Mouse (Mus musculus) urinary bladder, adult 18-20 months (tissue): ENCODE measurements around the gene Lmf2.

Experiments used
- DNase-seq, 2 experiments: peaks; one replicate each; pipeline ENCODE4 v3.0.0; 2022; ENCODE audit warnings: low spot score in 2 of 2, mixed read lengths in 2 of 2

Gene Lmf2

GRCm38 (mm10) chr15:89355241-89356187 lies at the start of gene Lmf2, which contains the start of gene Ncaph2:
Lmf2 (minus strand) TSS chr15:89355659.
Ncaph2 (plus strand) TSS chr15:89355719.
- DNase-seq = peak; percentile 91 to 92

- DNase-seq = no peak
These were observed 49.6 kb upstream of the Lmf2 start for GRCm38 (mm10) chr15:89404831-89405623.

DNA sequence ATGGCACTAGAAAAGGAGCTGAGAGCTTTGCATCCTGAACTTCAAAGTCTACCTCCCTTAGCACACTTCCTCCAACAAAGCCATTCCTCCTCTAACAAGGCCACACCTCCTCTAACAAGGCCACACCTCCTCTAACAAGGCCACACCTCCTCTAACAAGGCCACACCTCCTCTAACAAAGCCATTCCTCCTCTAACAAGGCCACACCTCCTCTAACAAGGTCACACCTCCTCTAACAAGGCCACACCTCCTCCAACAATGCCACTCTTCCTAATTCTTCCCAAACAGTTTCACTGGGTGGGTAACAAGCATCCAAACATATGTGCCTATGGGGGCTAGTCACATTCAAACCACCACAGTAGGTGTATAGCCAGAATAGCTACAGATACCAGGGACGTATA lies 47.0 kb upstream of the Lmf2 start:
- DNase-seq = no peak

GRCm38 (mm10) chr15:89399716-89400115 lies 44.3 kb upstream of the Lmf2 start:
- no peak for DNase-seq

- DNase-seq = no peak
These were observed 42.7 kb upstream of the Lmf2 start for GRCm38 (mm10) chr15:89398146-89398545.

DNA sequence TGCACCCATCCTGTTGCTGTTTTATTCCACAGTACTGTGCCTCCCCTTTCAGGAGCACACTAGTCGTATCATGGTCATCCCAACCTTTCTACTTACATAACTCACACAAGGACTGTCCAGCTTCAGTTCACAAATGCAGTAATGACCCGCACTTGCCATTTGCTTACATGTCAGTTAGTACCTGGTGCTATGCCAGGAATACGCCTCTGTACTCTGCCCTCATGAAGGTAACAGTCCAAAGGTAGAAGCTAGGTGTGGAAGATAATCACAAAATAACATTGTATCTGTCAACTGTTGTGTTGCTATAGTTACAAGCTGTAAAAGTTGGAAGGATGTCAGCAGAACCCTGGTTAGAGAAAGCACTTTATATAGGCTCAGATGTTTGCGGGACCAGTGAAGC lies 41.4 kb upstream of the Lmf2 start:
- no peak for DNase-seq

DNA sequence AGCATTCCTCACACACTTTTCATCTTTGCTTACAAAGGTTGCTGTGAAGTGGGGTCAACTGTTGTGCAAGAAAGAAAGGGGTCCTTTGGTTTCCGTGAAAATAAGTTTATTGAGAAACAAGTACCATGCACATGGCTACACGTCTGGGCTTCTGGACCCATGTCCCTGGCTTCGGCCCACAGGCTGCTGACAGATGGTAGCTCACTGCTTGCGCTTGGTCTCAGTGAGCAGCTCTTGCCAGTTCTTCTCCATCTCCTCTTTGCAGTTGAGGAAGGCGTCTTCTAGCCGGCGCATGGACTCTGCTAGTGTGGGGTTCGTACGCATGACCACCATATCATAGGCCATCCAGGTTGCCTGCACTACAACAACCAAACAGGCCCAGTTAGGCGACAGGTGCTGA lies 34.6 kb upstream of the Lmf2 start:
- no peak for DNase-seq

DNA sequence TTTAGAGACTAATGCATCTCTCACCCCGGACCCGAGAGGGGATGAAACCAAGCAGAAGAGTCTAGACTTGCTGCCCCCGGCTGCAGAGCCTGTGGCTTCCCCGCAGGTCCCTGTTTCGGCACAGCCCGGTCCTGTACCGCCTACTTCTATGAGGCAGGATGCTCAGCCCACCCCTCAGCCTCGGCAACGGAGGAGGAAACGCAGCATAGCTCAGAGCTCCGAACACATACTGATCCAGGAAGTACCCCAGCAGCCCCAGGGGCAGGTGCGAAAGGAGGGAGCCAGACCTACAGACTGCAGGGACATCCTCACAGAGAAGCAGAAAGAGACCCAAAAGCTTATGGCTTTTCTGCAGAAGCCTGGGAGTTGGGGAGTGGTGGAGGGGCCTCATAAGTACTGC lies 31.7 kb upstream of the Lmf2 start:
- no peak for DNase-seq

GRCm38 (mm10) chr15:89384617-89385016 lies 29.2 kb upstream of the Lmf2 start, which contains the start of gene Klhdc7b:
Klhdc7b (plus strand) TSS chr15:89384917.
- DNase-seq = no peak

DNA sequence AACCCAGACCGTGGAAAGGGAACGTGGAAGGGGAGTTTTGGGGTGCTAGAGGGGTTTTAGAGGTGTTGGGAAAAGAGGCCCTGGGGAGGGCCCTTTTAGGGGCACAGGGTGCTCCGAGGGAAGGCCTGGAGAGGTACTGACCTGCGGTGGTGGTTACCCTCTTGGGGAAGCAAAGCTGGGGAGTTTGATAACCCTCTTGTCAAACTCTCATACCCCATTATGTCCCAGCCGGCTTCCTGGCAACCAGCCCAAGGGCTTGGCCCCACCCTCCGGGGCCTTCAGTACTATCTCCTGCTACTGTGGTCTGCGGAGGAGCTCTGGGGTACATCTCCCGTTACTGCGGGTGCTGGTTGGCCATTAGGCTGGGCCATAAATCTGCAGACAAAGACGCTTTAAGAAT lies 24.0 kb upstream of the Lmf2 start:
- no peak for DNase-seq

DNA sequence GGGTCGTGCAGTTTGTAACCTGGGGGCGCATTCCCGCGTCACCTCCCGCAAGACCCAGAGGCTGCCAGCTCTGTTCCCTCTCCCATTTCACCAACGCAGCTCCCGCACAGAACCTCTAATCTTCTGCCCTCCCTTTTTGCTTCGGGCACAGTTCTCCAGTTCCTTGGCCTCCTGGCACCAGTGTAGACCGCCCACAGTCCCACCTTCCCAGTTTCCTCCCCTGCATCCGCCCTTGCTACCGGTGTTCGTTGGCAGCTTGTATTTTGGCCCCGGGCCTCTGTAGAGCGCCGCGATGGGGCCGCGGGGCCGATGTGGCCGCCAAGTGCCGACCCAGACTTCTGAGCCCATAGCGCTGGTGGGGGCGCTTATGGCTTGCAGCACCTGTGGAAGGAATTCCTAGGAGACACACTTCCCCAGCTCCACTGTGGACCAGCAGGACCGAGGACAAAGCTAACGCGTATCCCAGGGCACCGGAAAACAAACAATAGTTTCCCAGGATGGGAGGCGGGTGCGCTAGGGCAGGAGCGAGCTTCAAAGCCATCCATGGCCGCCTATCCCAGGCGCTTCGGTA lies 23.5 kb upstream of the Lmf2 start, which contains the start of gene Odf3b:
Gene Odf3b, minus strand, starts transcription at position 452 of the 571 bp plus-strand sequence.
- DNase-seq = no peak

DNA sequence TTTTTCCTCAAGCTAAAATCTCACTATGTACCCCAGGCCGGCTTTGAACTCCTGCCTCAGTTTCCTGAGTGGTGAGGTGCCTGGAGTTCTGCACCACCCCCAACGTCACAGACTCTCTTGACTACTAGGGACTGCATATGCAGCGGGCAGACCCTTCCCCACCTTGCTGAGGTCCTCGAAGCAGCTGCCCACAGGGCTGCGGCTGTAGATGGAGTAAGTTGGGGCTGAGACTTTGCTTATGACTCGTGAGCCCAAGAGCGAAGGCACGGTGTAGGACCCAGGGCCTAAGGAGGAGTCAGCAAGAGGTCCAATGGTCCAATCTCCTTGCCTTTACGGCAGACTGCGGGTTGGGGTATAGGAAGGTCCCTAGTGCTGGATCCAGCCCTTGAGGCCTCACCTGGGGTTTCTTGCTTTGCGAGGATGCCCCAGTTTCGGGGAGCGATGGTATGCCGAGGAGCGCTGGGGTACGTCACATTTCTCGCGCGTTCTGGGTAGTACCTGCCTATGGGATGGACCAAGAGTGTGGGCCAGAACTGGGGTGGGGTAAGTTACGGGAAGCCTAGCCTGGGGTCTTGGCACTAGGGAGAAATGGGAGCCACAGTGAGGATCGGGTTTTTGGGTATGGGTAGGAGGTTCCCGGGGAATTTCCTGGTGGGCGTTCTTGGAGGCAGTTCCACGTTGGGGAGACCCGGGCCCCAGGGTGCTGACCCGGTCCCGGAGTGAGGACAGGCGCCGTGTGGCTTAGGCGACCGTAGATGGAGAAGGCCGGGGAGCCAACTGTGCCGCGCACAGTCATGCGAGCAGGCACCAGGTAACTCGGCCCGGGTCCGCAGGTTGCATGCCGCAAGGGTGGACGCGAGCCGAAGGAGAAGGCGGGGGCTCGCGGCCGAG lies 22.7 kb upstream of the Lmf2 start:
- DNase-seq = no peak

GRCm38 (mm10) chr15:89377362-89377761 lies 21.9 kb upstream of the Lmf2 start:
- DNase-seq = no peak

- no peak for DNase-seq
These were observed 21.5 kb upstream of the Lmf2 start, which contains the start of gene Tymp for GRCm38 (mm10) chr15:89376957-89377356. Tymp (minus strand) TSS chr15:89377039.

GRCm38 (mm10) chr15:89376040-89376439 lies 20.6 kb upstream of the Lmf2 start:
- DNase-seq = no peak

- no peak for DNase-seq
These were observed 19.5 kb upstream of the Lmf2 start for GRCm38 (mm10) chr15:89374801-89375534.

- no peak for DNase-seq
These were observed 18.9 kb upstream of the Lmf2 start for GRCm38 (mm10) chr15:89374340-89374739.

GRCm38 (mm10) chr15:89373762-89374248 lies 18.3 kb upstream of the Lmf2 start, which contains the start of gene Sco2:
Sco2 (minus strand) TSS chr15:89373846.
- DNase-seq = peak; percentile 84 to 98

DNA sequence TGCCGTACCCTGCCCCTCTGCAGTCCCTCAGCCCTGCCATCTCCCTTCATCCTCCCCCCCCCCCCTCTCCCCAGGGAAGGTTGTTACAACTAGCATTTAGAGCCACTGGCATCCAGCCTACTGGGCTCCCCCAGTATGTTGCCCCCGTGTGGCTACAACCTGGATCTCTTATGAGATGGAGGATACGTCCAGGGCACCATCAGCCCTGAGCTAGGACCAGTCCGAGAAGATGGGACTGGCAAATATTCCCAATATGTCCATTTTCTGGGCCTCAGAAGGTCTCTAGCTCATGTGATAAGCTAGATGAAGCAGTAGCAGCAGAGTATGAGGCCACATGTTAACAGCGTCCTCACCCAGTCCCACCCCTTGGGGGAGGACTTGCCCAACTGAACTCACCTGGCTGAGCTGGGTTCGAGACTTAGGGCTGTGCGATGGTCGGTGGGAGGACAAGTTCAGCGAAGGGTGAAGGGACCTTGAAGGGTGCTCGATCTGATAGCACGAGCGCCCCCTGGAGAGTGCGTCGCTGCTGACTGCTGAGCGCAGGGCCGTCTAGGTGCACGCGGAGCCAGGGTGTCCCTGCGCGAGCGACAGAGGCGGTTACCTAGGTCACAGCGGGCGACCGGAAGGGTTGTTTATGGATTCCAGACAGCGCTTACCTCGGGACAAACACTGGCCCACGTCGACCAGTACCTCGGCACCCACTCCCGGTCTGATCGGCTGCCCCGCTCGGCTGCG lies 17.7 kb upstream of the Lmf2 start:
- peak; percentile 75 to 79 for DNase-seq
